Mouse (Mus musculus) brain, embryonic 18.5 days (tissue): Measurements from ENCODE around the gene Ikzf3.

Source experiments
- DNase-seq: peaks from one replicate; pipeline ENCODE4 v3.0.0-alpha.2; 2012; ENCODE audit warnings: low read depth, low spot score

Gene Ikzf3

GRCm38 (mm10) chr11:98474967-98475366, 70.9 kb downstream of the Ikzf3 start:
- no peak for DNase-seq

GRCm38 (mm10) chr11:98473916-98474479, 71.8 kb downstream of the Ikzf3 start:
- no peak for DNase-seq

- no peak for DNase-seq
Measured at GRCm38 (mm10) chr11:98472696-98473095, 73.1 kb downstream of the Ikzf3 start.

GRCm38 (mm10) chr11:98470795-98471194, 75.0 kb downstream of the Ikzf3 start:
- DNase-seq = no peak

- DNase-seq = no peak
Measured at GRCm38 (mm10) chr11:98469761-98470714, 75.8 kb downstream of the Ikzf3 start.

- no peak for DNase-seq
Measured at GRCm38 (mm10) chr11:98464516-98464915, 81.3 kb downstream of the Ikzf3 start.

GRCm38 (mm10) chr11:98463911-98464310, 81.9 kb downstream of the Ikzf3 start:
- no peak for DNase-seq

GRCm38 (mm10) chr11:98462255-98462654, 83.6 kb downstream of the Ikzf3 start:
- DNase-seq = no peak

- DNase-seq = no peak
Measured at GRCm38 (mm10) chr11:98461109-98461720, 84.6 kb downstream of the Ikzf3 start.

- DNase-seq = no peak
Measured at GRCm38 (mm10) chr11:98459860-98460259, 86.0 kb downstream of the Ikzf3 start.

- DNase-seq = no peak
Measured at GRCm38 (mm10) chr11:98459071-98459741, 86.6 kb downstream of the Ikzf3 start.

GRCm38 (mm10) chr11:98458121-98458990, 87.5 kb downstream of the Ikzf3 start:
- no peak for DNase-seq

GRCm38 (mm10) chr11:98457367-98458120, 88.3 kb downstream of the Ikzf3 start:
- DNase-seq = peak; percentile 52

GRCm38 (mm10) chr11:98456945-98457344, 88.9 kb downstream of the Ikzf3 start:
- no peak for DNase-seq

- DNase-seq = no peak
Measured at GRCm38 (mm10) chr11:98456545-98456944, 89.3 kb downstream of the Ikzf3 start.

- DNase-seq = no peak
Measured at GRCm38 (mm10) chr11:98455484-98455883, 90.3 kb downstream of the Ikzf3 start.

GRCm38 (mm10) chr11:98449921-98450771, 95.7 kb downstream of the Ikzf3 start:
- no peak for DNase-seq

GRCm38 (mm10) chr11:98449419-98449818, 96.4 kb downstream of the Ikzf3 start:
- no peak for DNase-seq

GRCm38 (mm10) chr11:98448191-98448790, 97.5 kb downstream of the Ikzf3 start:
- DNase-seq = no peak
